Mouse (Mus musculus): ENCODE data around the gene Hexim2. TPM values are rescaled to one million over a fixed set of nuclear protein-coding genes. Genes with fewer than 3 reads are reported as not detected.

The Hexim2 gene
- total RNA-seq, 2 experiments from 2014 or later: 3.1 to 3.9 TPM

DNA sequence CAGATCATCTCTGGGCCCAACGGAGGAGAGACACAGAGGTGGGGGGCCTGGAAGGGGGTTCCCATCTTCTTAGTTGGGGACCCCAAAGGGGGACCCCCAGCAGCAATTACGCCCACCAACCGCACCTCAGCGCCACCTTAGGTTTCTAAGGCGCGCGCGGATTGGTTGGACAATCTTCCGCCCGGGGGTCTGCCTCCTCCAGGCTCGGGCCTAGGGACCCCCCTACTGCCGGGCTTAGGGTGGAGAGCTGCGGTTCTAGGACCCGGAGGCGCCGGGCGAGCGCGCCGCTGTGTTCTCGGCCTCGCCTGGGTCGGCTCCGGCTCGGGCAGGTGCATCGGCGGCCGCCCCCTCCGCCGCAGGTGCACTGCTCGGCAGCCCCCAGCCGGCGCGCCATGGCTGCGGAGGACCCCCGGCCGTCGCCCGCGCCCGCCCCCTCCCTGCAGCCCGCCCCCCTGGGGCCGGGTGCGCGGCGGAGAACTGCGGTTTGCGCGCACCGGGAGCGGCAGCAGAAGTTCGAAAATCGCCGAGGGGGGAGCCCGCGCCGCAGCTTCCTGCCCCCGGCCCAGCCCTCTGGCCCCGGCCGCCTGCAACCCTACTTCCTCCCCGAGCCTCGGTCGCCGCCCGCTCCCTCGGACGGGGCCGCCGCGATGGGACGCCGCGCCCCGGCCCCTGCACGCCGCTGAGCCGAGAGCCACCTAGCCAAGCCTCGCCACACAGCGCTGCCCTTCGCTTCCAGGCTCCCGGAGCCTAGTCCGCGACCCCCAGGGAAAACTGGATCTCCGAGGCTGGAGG lies 38.5 kb downstream of the Hexim2 start, which contains the start of gene Fmnl1:
Fmnl1 (plus strand) TSS at position 614 of the 792 bp plus-strand sequence.
- peak; percentile 38 to 59 for DNase-seq
- intact Hi-C loops (cut with DNase I): loop anchor here (5.0 kb wide), 2 partner anchors 52 to 232 kb away; no protein-coding TSS in a partner anchor

DNA sequence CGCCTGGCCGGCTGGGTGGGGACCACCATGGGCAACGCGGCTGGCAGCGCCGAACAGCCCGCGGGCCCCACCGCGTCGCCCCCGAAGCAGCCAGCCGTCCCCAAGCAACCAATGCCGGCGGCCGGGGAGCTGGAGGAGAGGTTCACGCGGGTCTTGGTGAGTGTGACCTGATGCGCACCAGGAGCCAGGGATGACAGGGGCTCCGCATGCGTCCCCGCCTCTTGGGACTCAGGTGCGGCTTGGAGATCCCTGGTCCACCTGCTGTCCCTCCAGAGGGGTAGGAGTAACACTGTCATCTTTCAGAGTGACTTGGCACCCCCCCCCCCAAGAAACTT lies 39.0 kb downstream of the Hexim2 start:
- no peak for DNase-seq
- intact Hi-C loops (cut with DNase I): loop anchor here (5.0 kb wide), 2 partner anchors 51 to 231 kb away; no protein-coding TSS in a partner anchor

DNA sequence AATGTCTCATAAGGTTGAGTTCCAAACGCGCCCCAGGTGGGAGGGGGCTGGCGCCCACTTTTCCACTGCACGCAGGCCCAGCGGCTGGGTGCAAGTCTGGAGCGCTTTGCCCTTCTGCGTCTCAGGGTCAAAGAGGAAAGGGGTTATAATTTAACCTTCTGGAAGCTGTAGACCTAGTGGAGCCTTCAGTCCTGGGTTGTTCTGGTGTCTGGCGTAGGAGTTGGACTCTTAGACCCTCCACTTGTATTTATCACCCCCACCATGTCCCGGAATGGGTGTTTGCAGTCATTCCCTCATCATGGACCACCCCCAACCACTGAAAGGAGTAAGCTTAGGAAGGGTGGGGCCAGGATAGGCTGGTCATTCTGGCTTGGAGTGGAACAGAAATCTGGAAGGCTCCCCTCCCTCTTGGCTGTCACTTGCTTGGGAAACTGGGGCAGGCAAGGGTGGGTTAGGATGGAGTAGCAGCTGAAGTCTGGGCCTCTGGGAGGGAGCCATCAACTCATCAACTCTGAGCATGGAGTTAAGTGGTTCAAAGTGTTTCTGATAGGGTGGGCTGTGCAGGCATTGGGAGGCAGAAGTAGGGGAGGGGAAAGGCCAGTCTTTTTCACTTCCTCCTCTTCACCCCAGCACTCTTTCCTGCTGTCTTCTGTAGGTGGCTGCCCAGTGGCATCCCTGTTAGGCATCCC lies 39.6 kb downstream of the Hexim2 start:
- peak; percentile 41 to 50 for DNase-seq

DNA sequence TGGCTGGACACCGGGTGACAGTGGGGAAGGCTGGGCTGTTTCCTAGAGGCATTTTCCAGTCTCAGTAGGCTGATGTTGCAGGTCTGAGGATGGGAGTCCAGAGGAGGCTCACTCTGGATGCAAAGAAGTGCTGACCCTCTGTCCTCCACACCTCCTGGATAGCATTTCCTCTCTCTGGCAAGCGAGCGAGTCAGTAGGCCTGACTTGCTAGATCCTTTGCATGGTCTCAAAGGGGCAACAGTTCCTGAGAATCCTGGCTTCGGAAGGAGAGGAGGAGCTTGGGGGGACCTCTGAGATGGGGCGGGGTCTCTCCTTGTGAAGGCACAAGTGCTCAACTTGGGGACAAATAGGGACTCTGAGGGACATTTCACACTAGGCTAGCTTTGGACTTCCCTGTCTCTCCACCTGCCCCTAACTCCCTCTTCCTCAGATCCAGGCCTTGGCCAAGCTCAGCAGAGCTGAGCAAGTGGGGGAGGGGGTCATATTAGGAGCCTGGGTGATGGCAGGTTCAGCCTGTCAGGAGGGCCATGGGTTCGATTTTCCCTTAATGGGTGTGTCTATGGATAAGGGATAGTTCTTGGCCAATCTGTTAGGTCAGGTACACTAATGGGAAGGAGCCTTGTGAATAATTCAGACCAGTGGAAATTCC lies 40.3 kb downstream of the Hexim2 start:
- intact Hi-C loops (cut with DNase I): loop anchor here (5.0 kb wide), 2 partner anchors 50 to 230 kb away; no protein-coding TSS in a partner anchor
- peak in 1 of 2 experiments; percentile 25 for DNase-seq

More for the DNA sequence above, 39.6 kb downstream of the Hexim2 start:
- intact Hi-C loops (cut with DNase I): loop anchor here (5.0 kb wide), 2 partner anchors 50 to 230 kb away; no protein-coding TSS in a partner anchor

DNA sequence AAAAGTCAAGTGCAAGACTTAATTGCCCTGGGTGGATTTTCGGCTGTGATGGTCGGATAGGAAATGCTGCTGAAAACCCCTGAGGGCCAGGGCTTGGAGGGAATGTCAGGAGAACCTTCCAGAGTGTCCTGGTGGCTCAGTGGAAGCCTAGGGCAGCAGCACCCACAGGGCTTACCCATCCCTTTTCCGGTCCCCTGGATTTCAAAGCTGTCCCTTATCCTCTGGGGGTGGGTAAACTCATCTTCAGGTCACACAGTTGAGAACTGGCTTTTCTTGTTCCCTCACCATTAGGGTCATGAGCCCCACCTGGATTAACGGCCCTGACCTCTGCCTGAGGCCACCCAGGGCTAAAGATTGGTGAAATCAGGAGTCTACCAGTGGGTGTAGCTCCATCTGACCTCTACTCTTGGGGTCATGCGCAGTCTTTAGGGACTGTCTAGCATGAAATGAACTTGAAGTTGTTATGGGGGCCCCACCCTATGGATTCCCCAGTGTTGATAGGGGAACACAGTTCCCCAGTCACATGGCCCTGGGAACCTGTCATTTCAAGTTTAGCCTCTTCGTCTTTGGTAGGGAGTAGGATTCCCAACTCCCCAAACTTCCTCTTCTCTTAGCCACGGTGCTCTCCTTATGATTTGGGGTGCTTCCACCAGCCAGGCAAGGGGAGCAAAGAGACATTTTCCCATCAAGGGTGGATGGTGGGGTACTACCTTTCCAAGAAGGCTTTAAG lies 41.0 kb downstream of the Hexim2 start:
- intact Hi-C loops (cut with DNase I): loop anchor here (5.0 kb wide), 2 partner anchors 49 to 229 kb away; no protein-coding TSS in a partner anchor
- no peak for DNase-seq

GRCm38 (mm10) chr11:103173771-103174344 lies 41.6 kb downstream of the Hexim2 start:
- intact Hi-C loops (cut with DNase I): loop anchor here (5.0 kb wide), 2 partner anchors 48 to 228 kb away; no protein-coding TSS in a partner anchor
- DNase-seq: no peak

DNA sequence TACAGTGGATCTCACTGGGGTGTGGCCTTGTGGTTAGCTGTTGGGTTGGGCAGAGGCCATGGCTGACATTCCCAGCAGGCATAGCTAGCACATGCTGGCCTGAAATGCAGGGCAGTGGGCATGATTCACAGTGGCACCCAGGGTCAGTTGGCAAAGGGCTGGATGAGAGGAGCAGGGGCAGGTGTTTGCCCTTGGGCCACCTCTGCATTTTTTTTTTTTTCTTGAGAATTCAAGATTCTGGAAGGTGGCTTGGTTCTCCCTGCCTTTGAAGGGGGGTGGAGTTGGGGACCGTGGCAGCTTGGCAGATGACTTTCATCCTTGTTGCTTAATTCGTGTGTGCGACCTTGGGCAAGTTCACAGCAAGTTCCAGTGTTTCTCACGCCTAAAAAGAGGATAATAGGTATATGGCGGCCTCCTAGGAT lies 42.2 kb downstream of the Hexim2 start:
- intact Hi-C loops (cut with DNase I): loop anchor here (5.0 kb wide), 2 partner anchors 48 to 228 kb away; no protein-coding TSS in a partner anchor

GRCm38 (mm10) chr11:103174891-103175391 lies 42.7 kb downstream of the Hexim2 start:
- intact Hi-C loops (cut with DNase I): loop anchor here (5.0 kb wide), 2 partner anchors 47 to 227 kb away; no protein-coding TSS in a partner anchor

More for the DNA sequence above, 42.2 kb downstream of the Hexim2 start:
- peak in 1 of 2 experiments; percentile 29 for DNase-seq

DNA sequence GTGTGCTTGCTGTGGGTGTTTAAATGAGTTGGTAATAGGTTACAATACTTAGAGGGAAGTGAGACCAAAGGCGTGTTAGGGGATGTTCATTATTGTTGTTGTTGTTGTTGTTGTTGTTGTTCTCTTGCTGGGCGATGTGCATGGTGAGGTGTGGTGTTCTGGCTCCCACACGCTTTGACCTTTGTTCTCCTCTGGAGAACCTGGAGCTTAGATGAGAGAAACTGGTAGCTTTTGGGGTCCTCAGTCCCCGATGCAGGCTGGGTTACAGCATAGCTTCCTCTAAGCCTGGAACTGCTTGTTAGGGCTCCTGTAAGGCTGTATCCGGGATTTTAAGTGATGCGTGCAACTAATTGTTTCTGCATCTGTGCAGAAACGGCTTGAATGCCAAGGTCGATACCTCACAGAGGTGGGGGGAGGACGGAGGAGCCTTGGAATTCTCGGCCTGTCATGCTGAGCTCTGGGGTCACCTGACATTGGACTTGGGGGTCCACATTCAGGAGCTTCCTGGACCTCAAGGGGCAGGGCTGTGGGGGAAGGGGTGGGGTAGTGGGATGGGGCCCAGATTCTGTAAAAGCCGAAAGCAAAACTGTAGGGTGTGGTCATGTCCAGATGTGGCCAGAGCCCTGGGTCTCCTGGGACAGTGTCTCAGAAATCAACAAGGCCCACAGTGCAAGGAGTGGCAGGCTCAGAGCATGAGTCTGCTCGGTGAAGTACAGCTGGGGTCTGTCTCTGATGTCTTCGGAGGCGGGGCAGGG lies 43.6 kb downstream of the Hexim2 start:
- intact Hi-C loops (cut with DNase I): no loop called here
- peak; percentile 68 to 73 for DNase-seq

More at GRCm38 (mm10) chr11:103174891-103175391, 42.7 kb downstream of the Hexim2 start:
- peak; percentile 51 to 61 for DNase-seq

- intact Hi-C loops (cut with DNase I): no loop called here
- no peak for DNase-seq
Measured at GRCm38 (mm10) chr11:103176510-103176909, 44.3 kb downstream of the Hexim2 start.

GRCm38 (mm10) chr11:103177216-103177615 lies 45.0 kb downstream of the Hexim2 start:
- DNase-seq: peak; percentile 68 to 69
- intact Hi-C loops (cut with DNase I): no loop called here

- intact Hi-C loops (cut with DNase I): no loop called here
- peak in 1 of 2 experiments; percentile 20 for DNase-seq
Measured at GRCm38 (mm10) chr11:103177815-103178485, 45.7 kb downstream of the Hexim2 start.

- no peak for DNase-seq
- intact Hi-C loops (cut with DNase I): no loop called here
Measured at GRCm38 (mm10) chr11:103178748-103179147, 46.5 kb downstream of the Hexim2 start.

DNA sequence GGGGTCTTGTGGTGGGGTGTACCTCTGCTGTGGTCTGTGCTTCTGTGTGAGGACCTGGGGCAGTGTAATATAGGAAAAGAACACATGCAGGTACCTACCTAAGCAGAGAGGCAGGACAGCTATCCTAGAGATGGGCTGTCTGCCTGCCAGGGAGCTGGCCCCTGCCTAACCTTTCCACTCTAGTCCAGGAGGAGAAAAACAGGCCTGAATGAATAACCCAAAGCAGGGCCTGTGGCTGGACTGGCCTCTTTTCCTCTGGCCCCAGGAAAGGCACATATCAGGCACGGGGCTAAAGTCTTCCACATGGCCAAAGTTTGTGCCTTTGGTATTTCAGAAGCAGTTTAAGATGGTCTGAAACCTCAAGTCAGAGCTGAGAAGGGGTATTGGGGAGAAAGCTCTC lies 48.2 kb downstream of the Hexim2 start:
- DNase-seq: no peak
- intact Hi-C loops (cut with DNase I): no loop called here

DNA sequence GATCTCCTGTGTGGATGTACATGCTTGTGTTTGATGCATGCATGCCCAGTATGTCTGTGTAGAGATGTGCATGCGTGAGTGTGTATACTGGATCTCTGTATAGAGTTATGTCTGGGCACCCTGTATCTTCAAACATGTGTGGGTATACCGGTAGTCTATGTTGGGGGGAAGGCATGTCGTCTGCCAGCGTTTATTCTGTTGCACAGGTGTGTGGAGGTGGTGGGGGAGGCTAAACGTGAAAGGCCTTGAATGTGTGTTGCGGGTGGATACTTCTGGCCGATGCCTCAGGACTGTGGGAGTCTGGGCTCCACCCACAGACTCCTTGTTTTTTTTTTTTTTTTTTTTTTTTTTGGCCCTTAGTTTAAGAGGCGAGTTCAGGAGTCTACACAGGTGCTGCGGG lies 49.1 kb downstream of the Hexim2 start:
- DNase-seq: no peak
- intact Hi-C loops (cut with DNase I): no loop called here

DNA sequence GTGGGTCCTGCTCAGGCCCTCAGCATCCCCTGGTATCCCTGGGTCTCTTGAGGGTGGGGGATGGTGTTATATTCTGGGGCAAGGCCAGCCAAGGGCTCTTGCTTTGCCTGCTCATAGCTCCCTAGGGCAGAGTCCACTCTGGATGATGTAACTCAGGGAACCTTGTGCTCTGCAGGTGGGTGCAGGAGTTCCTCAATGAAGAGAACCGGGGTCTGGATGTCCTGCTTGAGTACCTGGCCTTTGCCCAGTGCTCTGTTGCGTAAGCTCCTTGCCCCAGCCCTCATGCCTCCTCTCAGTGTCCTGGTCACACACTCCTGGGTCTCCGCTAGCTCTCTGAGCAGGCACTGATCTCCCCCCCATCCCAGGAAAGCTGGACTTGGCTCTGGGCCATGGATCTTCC lies 49.7 kb downstream of the Hexim2 start:
- DNase-seq: no peak
- intact Hi-C loops (cut with DNase I): no loop called here

DNA sequence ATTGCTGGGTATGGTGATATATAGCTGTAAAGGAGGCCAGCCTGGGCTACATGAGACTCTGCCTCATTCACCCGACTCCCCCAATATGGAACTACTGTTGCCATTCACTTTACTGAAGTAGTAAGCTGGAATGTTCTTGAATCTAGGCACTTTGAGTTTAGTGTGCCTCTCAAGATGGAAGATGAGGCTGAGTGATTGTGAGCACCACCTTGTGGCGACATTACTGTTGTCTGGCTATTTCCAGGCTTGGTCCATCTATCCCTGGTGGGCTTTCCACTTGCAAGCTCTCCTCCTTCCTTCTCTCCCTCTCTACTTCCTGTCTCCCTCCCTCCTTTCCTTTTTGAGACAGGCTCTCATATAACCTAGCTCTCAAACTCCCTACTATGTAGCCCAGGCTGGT lies 52.7 kb downstream of the Hexim2 start:
- intact Hi-C loops (cut with DNase I): loop anchor here (2.0 kb wide), 1 partner anchor 16 kb away; no protein-coding TSS in a partner anchor

More for the DNA sequence above, 52.7 kb downstream of the Hexim2 start:
- peak; percentile 54 to 71 for DNase-seq
